Mouse (Mus musculus): ENCODE measurements at regions not wholly inside any gene's neighbourhood (a gene's known extent, or its start where the extent isn't known, plus 50 kb on each side); places are given as distances from the start of the nearest gene placed in this dataset.

DNA sequence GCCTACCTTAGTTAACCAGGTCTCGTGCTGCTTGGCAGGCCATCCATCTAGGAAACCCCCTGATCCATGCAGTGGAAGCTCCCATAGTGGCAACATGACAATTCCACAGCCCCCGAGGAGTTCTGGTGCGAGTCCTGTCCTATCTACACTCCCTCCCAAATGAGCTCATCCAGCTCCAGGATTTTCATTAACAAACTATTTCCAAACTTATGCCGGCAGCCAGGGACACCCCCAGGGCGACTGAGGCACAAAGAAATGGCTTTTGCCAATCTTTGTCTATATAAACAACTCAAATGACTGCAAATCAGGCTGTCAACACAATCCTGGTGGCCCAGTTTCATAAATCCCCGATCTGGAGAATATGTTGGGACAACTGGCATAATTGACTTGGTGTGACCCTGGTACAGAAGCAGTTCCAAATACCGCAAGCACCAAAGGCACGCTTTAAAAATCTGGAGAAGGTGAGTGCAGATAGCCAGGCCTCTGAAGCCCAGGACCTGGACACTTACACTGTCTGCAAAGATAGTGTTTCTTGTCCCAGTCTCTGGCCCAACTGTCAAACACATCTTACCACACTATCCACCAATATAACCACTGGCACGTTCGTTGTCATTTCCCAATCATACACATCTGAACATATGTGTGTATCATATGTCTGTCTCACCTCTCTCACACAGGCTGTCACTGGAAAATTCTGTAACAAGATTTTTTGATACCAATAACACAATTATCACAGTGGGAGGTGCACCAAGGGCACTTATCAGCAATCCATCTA lies 179.9 kb downstream of the Atp6ap1l start:
- WGBS: 88% methylated on average over 10 of the region's 10 CpGs

DNA sequence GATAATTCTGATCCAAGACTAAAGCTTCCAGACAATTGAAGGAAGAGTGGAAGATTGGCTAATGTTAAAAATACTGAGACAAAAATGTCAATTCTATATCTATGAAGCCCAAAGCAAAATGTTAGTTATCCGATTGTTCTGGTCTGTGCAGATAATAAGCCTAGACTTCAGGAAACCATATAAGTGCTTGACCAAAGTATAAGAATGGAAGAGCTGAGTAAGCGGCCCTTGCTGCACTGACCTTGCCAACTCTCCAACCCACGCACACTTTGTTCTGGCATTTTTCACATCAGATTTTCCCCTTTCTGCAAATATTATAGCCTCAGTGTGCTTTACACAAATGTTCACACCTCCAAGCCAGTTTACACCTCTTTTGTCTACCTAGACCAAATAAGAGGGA lies 180.6 kb downstream of the Atp6ap1l start:
- H3K4me1 ChIP-seq: peaks cover 15% of the 10 kb centered on the region
- peaks cover 22% of the 10 kb centered on the region for H3K27me3 ChIP-seq (ENCODE audit: low read depth, poor library complexity, severe bottlenecking)
- no peak overlapping the region for H3K4me3 ChIP-seq
- no peak for DNase-seq (ENCODE audit: low spot score)
- H3K36me3 ChIP-seq: no peaks in the 10 kb centered on the region
- WGBS: 95% methylated on average over 3 of the region's 3 CpGs
- H3K9me3 ChIP-seq (replicated peaks): no peaks in the 10 kb centered on the region
- no peak overlapping the region for H3K27ac ChIP-seq (replicated peaks)

More for the DNA sequence above, 179.9 kb downstream of the Atp6ap1l start:
- H3K27ac ChIP-seq (replicated peaks): no peak overlapping the region
- no peaks in the 10 kb centered on the region for H3K36me3 ChIP-seq
- peaks cover 16% of the 10 kb centered on the region for H3K27me3 ChIP-seq (ENCODE audit: low read depth, poor library complexity, severe bottlenecking)
- no peak overlapping the region for H3K4me3 ChIP-seq
- peaks cover 15% of the 10 kb centered on the region for H3K4me1 ChIP-seq
- H3K9me3 ChIP-seq (replicated peaks): no peaks in the 10 kb centered on the region
- no peak for DNase-seq (ENCODE audit: low spot score)

DNA sequence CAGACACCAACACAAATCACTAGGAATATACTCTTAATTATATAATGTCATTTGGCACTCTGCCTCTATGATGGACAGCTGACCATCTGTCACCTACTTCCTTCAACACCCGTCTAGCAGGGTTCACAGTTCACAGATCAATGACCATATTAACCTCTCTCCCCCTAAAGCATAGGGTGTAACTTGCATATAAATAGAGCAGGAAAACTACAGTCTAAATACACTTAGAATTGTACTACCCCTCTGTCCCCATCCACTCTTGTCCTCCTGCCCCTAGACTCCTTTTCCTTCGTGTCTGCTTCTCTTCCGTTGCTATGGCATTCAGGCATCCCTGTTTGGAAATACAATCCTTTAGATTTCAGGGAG lies 181.6 kb downstream of the Atp6ap1l start:
- WGBS: 55% methylated on average over 3 of the region's 3 CpGs
- H3K4me1 ChIP-seq: peaks cover 20% of the 10 kb centered on the region
- DNase-seq (ENCODE audit: low spot score): no peak
- H3K27ac ChIP-seq (replicated peaks): no peak overlapping the region
- H3K9me3 ChIP-seq (replicated peaks): no peaks in the 10 kb centered on the region
- H3K4me3 ChIP-seq: no peak overlapping the region
- H3K36me3 ChIP-seq: no peaks in the 10 kb centered on the region
- H3K27me3 ChIP-seq (ENCODE audit: low read depth, poor library complexity, severe bottlenecking): peaks cover 23% of the 10 kb centered on the region

DNA sequence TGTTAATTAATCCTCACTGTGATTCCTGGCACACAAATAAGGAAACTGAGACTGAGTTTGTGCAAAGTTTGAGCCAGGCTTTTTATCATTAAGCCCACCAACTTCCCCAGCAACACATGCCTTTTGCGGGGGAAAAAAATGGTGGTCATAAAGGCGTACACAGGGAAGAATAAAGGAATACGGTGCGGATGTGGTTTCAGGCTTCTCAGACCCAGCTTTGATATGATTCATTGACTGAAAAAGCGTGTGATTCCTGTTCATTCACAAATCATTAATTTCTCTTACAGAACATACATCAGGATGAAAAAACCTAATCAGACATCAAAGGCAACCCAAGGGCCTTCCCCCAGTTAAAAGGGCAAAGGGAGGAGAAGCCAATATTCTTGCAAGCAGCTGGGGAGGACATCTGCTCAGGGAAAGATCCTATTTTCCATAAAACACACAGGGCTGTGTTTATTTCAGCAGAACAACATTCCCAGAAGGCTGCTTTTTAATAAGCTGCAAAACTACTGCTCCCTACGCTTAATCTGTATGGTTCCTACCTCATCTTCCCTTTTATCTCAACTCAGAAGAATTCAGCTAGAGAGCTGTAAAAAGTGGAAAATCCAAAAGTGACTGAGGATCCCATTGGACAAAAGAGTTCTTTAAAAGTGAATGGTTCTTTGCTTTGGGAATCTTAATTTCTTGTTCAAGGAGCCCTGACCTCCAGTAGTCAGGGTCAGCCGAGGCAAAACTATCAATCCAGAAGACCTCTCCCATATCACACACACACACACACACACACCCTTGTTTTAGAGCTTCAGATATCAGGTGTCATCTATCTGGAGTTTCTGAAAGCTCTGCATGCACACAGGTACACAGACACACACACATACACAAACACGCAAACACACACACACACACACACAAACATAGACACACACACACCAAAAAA lies 182.3 kb downstream of the Atp6ap1l start:
- Histone ChIP-seq H3K27me3 (ENCODE audit: low read depth, poor library complexity, severe bottlenecking) (peaks cover 23% of the 10 kb centered on the region), H3K4me3 (no peak overlapping the region), H3K4me1 (peaks cover 20% of the 10 kb centered on the region), H3K9me3 (replicated peaks) (no peaks in the 10 kb centered on the region), H3K27ac (replicated peaks) (no peak overlapping the region), H3K36me3 (no peaks in the 10 kb centered on the region)
- no peak for DNase-seq (ENCODE audit: low spot score)
- 82% methylated on average over 8 of the region's 8 CpGs for WGBS

DNA sequence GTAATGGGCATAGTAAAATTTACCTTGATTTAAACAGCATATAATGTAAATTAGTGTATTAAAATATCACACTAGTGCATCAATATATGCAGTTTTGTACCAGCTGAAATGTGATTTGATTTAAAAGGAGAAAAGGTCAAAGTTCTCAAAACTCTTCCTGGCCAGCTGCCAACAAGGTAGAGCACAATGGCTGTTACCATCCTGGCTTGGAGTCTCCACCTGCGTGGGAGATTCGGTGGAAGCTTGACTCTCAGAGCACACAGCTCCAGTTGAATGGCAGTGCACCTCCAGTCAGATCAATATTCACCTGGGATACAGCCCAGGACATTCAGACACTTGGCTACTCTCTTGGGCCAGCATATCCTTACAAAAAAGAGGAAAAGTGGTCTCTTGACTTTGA lies 220.8 kb downstream of the Atp6ap1l start:
- H3K27ac ChIP-seq (replicated peaks): no peak overlapping the region
- H3K9me3 ChIP-seq (replicated peaks): no peaks in the 10 kb centered on the region
- DNase-seq (ENCODE audit: low spot score): no peak
- WGBS: 85% methylated on average over 2 of the region's 2 CpGs
- no peaks in the 10 kb centered on the region for H3K27me3 ChIP-seq (ENCODE audit: low read depth, poor library complexity, severe bottlenecking)
- no peak overlapping the region for H3K4me3 ChIP-seq
- H3K36me3 ChIP-seq: no peaks in the 10 kb centered on the region
- no peaks in the 10 kb centered on the region for H3K4me1 ChIP-seq

DNA sequence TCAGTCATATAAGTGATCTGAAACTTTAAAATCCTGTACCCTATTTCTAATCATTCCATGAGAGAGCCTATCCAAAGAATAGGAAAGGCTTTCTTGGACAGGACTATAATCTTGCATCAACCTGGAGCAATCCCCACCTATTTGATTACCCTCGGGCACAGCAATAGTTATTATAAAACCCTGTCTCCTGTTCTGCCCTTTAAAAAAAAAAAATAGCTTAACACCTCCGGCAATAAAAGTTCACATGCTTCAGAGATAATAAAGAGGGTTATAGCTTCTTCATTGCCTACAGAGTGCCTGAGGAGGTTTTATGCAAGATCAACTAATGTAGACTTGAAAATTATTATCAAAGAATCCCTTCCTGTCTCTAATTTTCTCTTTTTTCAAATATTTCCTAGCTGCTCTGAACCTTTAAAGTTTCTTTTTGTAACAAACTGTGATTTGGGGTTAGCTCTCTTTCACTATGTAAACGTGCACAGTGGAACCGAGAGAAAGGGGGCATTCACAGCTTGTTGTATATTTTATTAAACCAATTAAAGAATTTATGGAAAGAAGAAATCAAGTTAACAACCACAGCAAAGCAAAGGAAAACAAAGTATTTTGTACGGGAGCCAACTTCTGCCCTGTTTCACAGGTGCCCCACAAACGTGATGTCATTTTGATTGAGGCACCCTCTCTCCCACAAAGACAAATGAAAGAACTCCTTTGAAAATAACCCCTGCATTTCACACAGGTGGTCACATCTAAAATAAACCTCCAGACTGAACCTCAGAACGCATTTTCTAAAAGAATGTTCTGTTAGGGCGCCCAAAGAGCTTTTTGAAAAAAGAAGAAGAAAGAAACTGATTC lies 225.8 kb downstream of the Atp6ap1l start:
- Histone ChIP-seq H3K9me3 (replicated peaks) (no peaks in the 10 kb centered on the region), H3K4me3 (no peak overlapping the region), H3K4me1 (no peaks in the 10 kb centered on the region), H3K36me3 (no peaks in the 10 kb centered on the region), H3K27ac (replicated peaks) (no peak overlapping the region), H3K27me3 (ENCODE audit: low read depth, poor library complexity, severe bottlenecking) (no peaks in the 10 kb centered on the region)
- WGBS: 81% methylated on average over 8 of the region's 8 CpGs
- no peak for DNase-seq (ENCODE audit: low spot score)

DNA sequence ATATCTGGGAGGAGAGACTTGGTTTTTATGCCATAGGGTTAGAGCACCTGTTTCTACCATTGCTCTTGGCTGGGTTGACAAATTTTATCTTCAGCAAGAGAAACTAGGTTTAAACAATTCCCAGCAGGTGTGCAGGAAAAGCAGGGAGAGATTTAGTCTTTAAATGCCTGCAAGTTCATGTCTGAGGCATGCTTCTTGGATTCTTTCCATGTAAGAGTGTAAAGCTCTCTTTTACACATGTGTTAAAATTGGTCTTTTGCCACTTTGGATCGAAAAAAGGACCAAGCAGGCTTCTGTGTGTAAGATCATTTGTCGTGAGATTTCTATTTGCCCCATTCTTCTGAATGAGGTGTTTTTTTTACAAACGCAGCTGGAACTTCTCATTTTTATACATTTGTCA lies 231.3 kb downstream of the Atp6ap1l start:
- H3K36me3 ChIP-seq: no peaks in the 10 kb centered on the region
- DNase-seq (ENCODE audit: low spot score): no peak
- no peak overlapping the region for H3K27ac ChIP-seq (replicated peaks)
- H3K27me3 ChIP-seq (ENCODE audit: low read depth, poor library complexity, severe bottlenecking): no peaks in the 10 kb centered on the region
- H3K4me1 ChIP-seq: no peaks in the 10 kb centered on the region
- no peaks in the 10 kb centered on the region for H3K9me3 ChIP-seq (replicated peaks)
- 91% methylated on average over 3 of the region's 3 CpGs for WGBS
- no peak overlapping the region for H3K4me3 ChIP-seq

DNA sequence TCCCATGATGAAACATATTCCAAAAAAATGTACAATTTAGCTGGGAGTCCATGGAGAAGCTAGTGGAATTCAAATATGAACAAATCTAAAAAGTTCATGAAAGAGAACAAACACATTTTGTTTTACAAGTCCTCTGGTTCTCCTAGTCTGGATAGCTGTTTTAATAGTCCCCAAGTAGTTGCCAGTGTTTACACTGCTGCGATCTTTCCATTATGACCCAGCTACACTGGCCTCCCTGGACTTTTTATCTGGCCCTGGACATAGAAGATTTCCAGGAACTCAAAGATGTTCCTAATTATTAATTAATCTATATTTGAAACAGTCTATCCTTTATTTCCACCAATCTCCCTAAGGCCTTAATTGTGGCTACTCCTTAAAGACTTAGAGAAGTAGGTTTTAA lies 232.1 kb downstream of the Atp6ap1l start:
- Histone ChIP-seq H3K4me3 (no peak overlapping the region), H3K4me1 (no peaks in the 10 kb centered on the region), H3K36me3 (no peaks in the 10 kb centered on the region), H3K9me3 (replicated peaks) (no peaks in the 10 kb centered on the region), H3K27ac (replicated peaks) (no peak overlapping the region), H3K27me3 (ENCODE audit: low read depth, poor library complexity, severe bottlenecking) (no peaks in the 10 kb centered on the region)
- 93% methylated on average over 1 of the region's 1 CpGs for WGBS
- no peak for DNase-seq (ENCODE audit: low spot score)

DNA sequence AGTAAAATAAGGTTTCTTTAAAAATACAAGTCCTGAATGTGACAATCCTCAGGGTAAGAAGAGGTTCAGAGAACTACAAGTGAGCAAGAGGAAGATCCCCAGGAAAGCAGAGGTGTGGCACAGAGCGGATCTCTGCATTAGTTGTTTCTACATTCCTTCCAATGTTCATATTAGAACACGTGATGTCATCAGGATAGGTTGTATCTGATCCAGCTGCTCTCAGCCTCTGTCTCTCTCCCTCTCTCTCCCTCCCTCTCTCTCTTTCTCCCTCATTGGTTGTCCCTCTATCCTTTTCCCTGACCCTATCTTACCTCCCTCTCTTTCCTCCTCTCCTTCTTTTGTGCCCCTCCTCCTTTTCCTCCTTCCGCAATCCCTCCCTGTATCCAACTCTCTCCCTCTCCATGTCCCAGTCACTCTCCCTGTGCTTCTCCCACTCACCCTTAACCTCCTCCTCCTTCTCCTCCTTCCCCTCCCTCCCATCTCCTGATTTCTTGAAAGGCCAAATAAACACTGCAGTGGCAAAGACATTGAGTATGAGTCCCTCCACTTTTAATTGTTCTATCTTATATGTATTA lies 243.5 kb downstream of the Atp6ap1l start:
- no peak for DNase-seq (ENCODE audit: low spot score)
- Histone ChIP-seq H3K9me3 (replicated peaks) (peaks cover 4% of the 10 kb centered on the region), H3K27ac (replicated peaks) (no peak overlapping the region), H3K36me3 (no peaks in the 10 kb centered on the region), H3K4me3 (no peak overlapping the region), H3K4me1 (peaks cover 27% of the 10 kb centered on the region), H3K27me3 (ENCODE audit: low read depth, poor library complexity, severe bottlenecking) (peaks cover 50% of the 10 kb centered on the region)
- 56% methylated on average over 3 of the region's 3 CpGs for WGBS

DNA sequence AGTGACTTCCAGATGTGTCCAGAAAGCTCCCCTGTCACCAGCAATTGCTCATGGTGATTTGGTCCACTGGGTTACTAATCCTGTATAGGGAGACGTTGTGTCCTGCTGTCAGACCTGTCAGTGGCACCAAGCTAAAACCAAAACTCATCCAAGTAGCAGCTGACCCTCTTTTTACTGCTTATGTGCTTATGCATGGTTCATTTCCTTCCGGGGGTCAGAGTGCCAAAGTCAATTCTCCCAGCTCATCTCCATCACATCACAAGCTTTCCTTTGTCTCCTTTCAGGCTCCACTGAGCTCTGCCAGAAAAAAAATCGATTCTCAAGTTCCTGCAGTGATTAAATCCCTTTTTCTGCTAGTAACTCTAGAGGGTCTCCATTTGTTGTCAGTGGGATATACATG lies 244.2 kb downstream of the Atp6ap1l start:
- DNase-seq (ENCODE audit: low spot score): peak; percentile 66
- 9% methylated on average over 3 of the region's 3 CpGs for WGBS
- Histone ChIP-seq H3K27me3 (ENCODE audit: low read depth, poor library complexity, severe bottlenecking) (peaks cover 55% of the 10 kb centered on the region), H3K27ac (replicated peaks) (no peak overlapping the region), H3K9me3 (replicated peaks) (peaks cover 4% of the 10 kb centered on the region), H3K4me1 (peaks cover 27% of the 10 kb centered on the region), H3K4me3 (no peak overlapping the region), H3K36me3 (no peaks in the 10 kb centered on the region)

DNA sequence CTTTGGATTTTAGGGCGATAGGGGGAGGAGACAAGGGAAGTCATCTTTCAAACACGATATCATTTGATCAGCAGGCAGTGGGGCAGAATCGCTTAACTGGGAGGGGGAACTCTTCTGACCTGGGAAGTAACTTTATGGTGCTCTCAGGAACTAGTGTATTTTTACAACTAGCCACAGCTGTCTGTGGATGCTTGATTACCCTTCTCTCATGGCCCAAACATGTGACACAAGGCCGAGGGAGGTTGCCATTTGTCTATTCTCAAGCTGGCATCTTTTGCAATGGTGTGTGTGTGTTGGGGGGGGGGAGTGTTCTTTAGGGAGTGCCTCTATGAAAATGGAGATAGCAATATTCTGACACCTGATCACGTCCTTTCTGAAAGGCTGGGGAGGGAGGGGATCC lies 246.1 kb downstream of the Atp6ap1l start:
- 73% methylated on average over 5 of the region's 5 CpGs for WGBS
- H3K36me3 ChIP-seq: no peaks in the 10 kb centered on the region
- peaks cover 4% of the 10 kb centered on the region for H3K9me3 ChIP-seq (replicated peaks)
- peaks cover 27% of the 10 kb centered on the region for H3K4me1 ChIP-seq
- no peak overlapping the region for H3K27ac ChIP-seq (replicated peaks)
- no peak overlapping the region for H3K4me3 ChIP-seq
- DNase-seq (ENCODE audit: low spot score): no peak
- H3K27me3 ChIP-seq (ENCODE audit: low read depth, poor library complexity, severe bottlenecking): peaks cover 55% of the 10 kb centered on the region

DNA sequence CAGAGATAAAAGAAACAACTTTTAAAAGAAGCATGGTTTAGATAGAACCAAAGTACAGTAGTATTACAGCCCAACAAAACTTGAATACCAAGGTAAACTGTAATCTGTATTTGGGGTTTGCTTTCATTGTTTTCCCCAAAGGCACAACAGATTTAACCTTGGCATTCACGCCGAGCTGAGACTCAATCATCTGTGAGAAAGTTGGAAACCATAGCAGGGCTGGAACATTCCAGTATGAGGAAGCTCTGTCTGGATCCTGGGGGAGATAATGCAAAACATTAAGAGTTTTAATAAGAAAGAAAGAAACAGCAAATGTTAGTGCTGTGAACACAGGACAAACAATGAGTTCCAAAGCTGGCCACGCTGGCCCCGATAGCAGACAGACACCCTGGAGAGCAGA lies 258.8 kb downstream of the Atp6ap1l start:
- no peak overlapping the region for H3K4me3 ChIP-seq
- no peaks in the 10 kb centered on the region for H3K9me3 ChIP-seq (replicated peaks)
- H3K27me3 ChIP-seq (ENCODE audit: low read depth, poor library complexity, severe bottlenecking): peaks cover 27% of the 10 kb centered on the region
- 75% methylated on average over 4 of the region's 4 CpGs for WGBS
- H3K36me3 ChIP-seq: no peaks in the 10 kb centered on the region
- H3K4me1 ChIP-seq: peaks cover 18% of the 10 kb centered on the region
- no peak overlapping the region for H3K27ac ChIP-seq (replicated peaks)
- no peak for DNase-seq (ENCODE audit: low spot score)
